Mouse (Mus musculus) cerebral cortex, adult 2 months (tissue): Measurements from ENCODE around the gene Pdss1.

Experiments used
- WGBS: fragments of 180-500 bp; shearing (Covaris S2); methylation state at CpG from one replicate; pipeline ENCODE4 v1.1.7; 2018; 5-methylcytosine and 5-hydroxymethylcytosine counted together

Gene Pdss1

GRCm38 (mm10) chr2:22895282-22896273, at the start of gene Pdss1:
Pdss1 (plus strand) TSS chr2:22895522.
- WGBS = under 1% methylated on average over 81 of the region's 81 CpGs

GRCm38 (mm10) chr2:22851900-22852299, 43.4 kb upstream of the Pdss1 start:
- WGBS = 83% methylated on average over 4 of the region's 4 CpGs

GRCm38 (mm10) chr2:22857501-22857900, 37.8 kb upstream of the Pdss1 start:
- 39% methylated on average over 3 of the region's 3 CpGs for WGBS

- 88% methylated on average over 2 of the region's 2 CpGs for WGBS
These were observed 33.1 kb upstream of the Pdss1 start for GRCm38 (mm10) chr2:22862194-22862593.

- WGBS = 3% methylated on average over 6 of the region's 6 CpGs
These were observed 30.8 kb upstream of the Pdss1 start for GRCm38 (mm10) chr2:22864394-22865037.

- WGBS = 93% methylated on average over 1 of the region's 1 CpGs
These were observed 29.5 kb upstream of the Pdss1 start for GRCm38 (mm10) chr2:22865818-22866217.

- 85% methylated on average over 7 of the region's 7 CpGs for WGBS
These were observed 28.4 kb upstream of the Pdss1 start for GRCm38 (mm10) chr2:22866894-22867424.

- WGBS = 85% methylated on average over 1 of the region's 1 CpGs
These were observed 22.2 kb upstream of the Pdss1 start for GRCm38 (mm10) chr2:22873159-22873558.

GRCm38 (mm10) chr2:22874628-22875027, 20.7 kb upstream of the Pdss1 start:
- 71% methylated on average over 10 of the region's 10 CpGs for WGBS

GRCm38 (mm10) chr2:22876614-22877013, 18.7 kb upstream of the Pdss1 start:
- 88% methylated on average over 3 of the region's 3 CpGs for WGBS

- 49% methylated on average over 1 of the region's 1 CpGs for WGBS
These were observed 16.5 kb upstream of the Pdss1 start for GRCm38 (mm10) chr2:22878781-22879180.

- WGBS = 84% methylated on average over 3 of the region's 3 CpGs
These were observed 14.6 kb upstream of the Pdss1 start for GRCm38 (mm10) chr2:22880726-22881125.

GRCm38 (mm10) chr2:22894932-22895281, 415 bp upstream of the Pdss1 start:
- 10% methylated on average over 9 of the region's 9 CpGs for WGBS

- WGBS = over 99% methylated on average over 3 of the region's 3 CpGs
These were observed 8.6 kb downstream of the Pdss1 start for GRCm38 (mm10) chr2:22903947-22904346.

GRCm38 (mm10) chr2:22914421-22914820, 19.1 kb downstream of the Pdss1 start:
- WGBS = 77% methylated on average over 3 of the region's 3 CpGs

- WGBS = 69% methylated on average over 2 of the region's 2 CpGs
These were observed 23.3 kb downstream of the Pdss1 start for GRCm38 (mm10) chr2:22918651-22919050.

- WGBS = 93% methylated on average over 3 of the region's 3 CpGs
These were observed 30.6 kb downstream of the Pdss1 start for GRCm38 (mm10) chr2:22925911-22926310.

GRCm38 (mm10) chr2:22928259-22928658, 32.9 kb downstream of the Pdss1 start:
- 51% methylated on average over 2 of the region's 2 CpGs for WGBS

- 58% methylated on average over 1 of the region's 1 CpGs for WGBS
These were observed 38.2 kb downstream of the Pdss1 start for GRCm38 (mm10) chr2:22933556-22933955.

GRCm38 (mm10) chr2:22949956-22950355, 54.6 kb downstream of the Pdss1 start:
- WGBS = 54% methylated on average over 4 of the region's 4 CpGs

- WGBS = 78% methylated on average over 4 of the region's 4 CpGs
These were observed 59.0 kb downstream of the Pdss1 start for GRCm38 (mm10) chr2:22954278-22954677.

- 84% methylated on average over 5 of the region's 5 CpGs for WGBS
These were observed 60.6 kb downstream of the Pdss1 start for GRCm38 (mm10) chr2:22955914-22956313.

GRCm38 (mm10) chr2:22957415-22957814, 62.1 kb downstream of the Pdss1 start:
- 36% methylated on average over 1 of the region's 1 CpGs for WGBS
